Mouse (Mus musculus) MEL (cell line): Measurements from ENCODE around the gene Gm6685.

ENCODE experiments used
- CTCF ChIP-seq, 3 experiments: IDR thresholded peaks in 2 of 3; conservative IDR thresholded peaks in 1 of 3; 2 replicates each; pipeline ENCODE4 v1.5.1; 2011 to 2012; ENCODE audit warnings: low read length in 3 of 3, low read depth in 2 of 3, mild to moderate bottlenecking in 2 of 3, improper control_type of control experiment in 1 of 3, inconsistent platforms in 1 of 3, mixed read lengths in 1 of 3, moderate library complexity in 1 of 3; ENCODE audit not compliant: control insufficient read depth in 1 of 3, insufficient read depth in 1 of 3, poor library complexity in 1 of 3, severe bottlenecking in 1 of 3
- E2F4 ChIP-seq: IDR thresholded peaks from 2 replicates; pipeline ENCODE4 v1.6.1; 2011; ENCODE audit warnings: low read depth, low read length, improper control_type of control experiment, borderline replicate concordance
- MAX ChIP-seq: IDR thresholded peaks from 2 replicates; pipeline ENCODE4 v1.6.1; 2011; ENCODE audit warnings: low read length, improper control_type of control experiment
- MXI1 ChIP-seq: IDR thresholded peaks from 2 replicates; pipeline ENCODE4 v1.6.1; 2011; ENCODE audit warnings: mild to moderate bottlenecking, low read depth, low read length, improper control_type of control experiment
- ZMIZ1 ChIP-seq: IDR thresholded peaks from 2 replicates; pipeline ENCODE4 v1.6.1; 2012; ENCODE audit warnings: low read depth, mild to moderate bottlenecking, inconsistent platforms, low read length, improper control_type of control experiment, moderate library complexity

- TF ChIP-seq MAX (no peak), CTCF (IDR thresholded peaks at IDR 0.05 in 2 of 3, conservative IDR thresholded peaks at IDR 0.05 in 1 of 3; ENCODE audit: control insufficient read depth in 1 of 3, insufficient read depth in 1 of 3, low read depth in 2 of 3, low read length in 3 of 3, poor library complexity in 1 of 3, severe bottlenecking in 1 of 3) (no peak), E2F4 (no peak), MXI1 (no peak), ZMIZ1 (no peak)
Measured at GRCm38 (mm10) chr11:28341887-28342286, 2.2 kb upstream of the Gm6685 start.
